Mouse (Mus musculus): ENCODE data around the gene Bcas1.
A peak's percentile ranks its signal among the peaks of the same experiment; 100 is the strongest.

Gene Bcas1

GRCm38 (mm10) chr2:170345410-170345793 lies 82.2 kb downstream of the Bcas1 start:
- peak; percentile 23 for DNase-seq

- no peak for DNase-seq
Observed at GRCm38 (mm10) chr2:170344502-170345409, 82.9 kb downstream of the Bcas1 start.

GRCm38 (mm10) chr2:170343819-170344317 lies 83.8 kb downstream of the Bcas1 start:
- no peak for DNase-seq

GRCm38 (mm10) chr2:170343133-170343818 lies 84.4 kb downstream of the Bcas1 start:
- peak; percentile 73 for DNase-seq

- no peak for DNase-seq
Observed at GRCm38 (mm10) chr2:170342312-170342830, 85.3 kb downstream of the Bcas1 start.

- DNase-seq: no peak
Observed at GRCm38 (mm10) chr2:170341179-170341578, 86.5 kb downstream of the Bcas1 start.

- DNase-seq: no peak
Observed at GRCm38 (mm10) chr2:170336266-170336760, 91.3 kb downstream of the Bcas1 start.

GRCm38 (mm10) chr2:170335168-170335567 lies 92.5 kb downstream of the Bcas1 start:
- DNase-seq: peak; percentile 27

GRCm38 (mm10) chr2:170331870-170332269 lies 95.8 kb downstream of the Bcas1 start:
- no peak for DNase-seq

GRCm38 (mm10) chr2:170330466-170330865 lies 97.2 kb downstream of the Bcas1 start:
- DNase-seq: no peak

- no peak for DNase-seq
Observed at GRCm38 (mm10) chr2:170329921-170330320, 97.7 kb downstream of the Bcas1 start.

GRCm38 (mm10) chr2:170323925-170324347 lies 103.7 kb downstream of the Bcas1 start:
- peak; percentile 66 for DNase-seq

- no peak for DNase-seq
Observed at GRCm38 (mm10) chr2:170322013-170322414, 105.6 kb downstream of the Bcas1 start.

- no peak for DNase-seq
Observed at GRCm38 (mm10) chr2:170321579-170321978, 106.1 kb downstream of the Bcas1 start.

GRCm38 (mm10) chr2:170319533-170320463 lies 107.8 kb downstream of the Bcas1 start:
- DNase-seq: no peak

GRCm38 (mm10) chr2:170318713-170319532 lies 108.7 kb downstream of the Bcas1 start:
- peak; percentile 78 for DNase-seq

GRCm38 (mm10) chr2:170316774-170317173 lies 110.9 kb downstream of the Bcas1 start:
- no peak for DNase-seq

GRCm38 (mm10) chr2:170316344-170316743 lies 111.3 kb downstream of the Bcas1 start:
- DNase-seq: no peak

- no peak for DNase-seq
Observed at GRCm38 (mm10) chr2:170310988-170311359, 116.7 kb downstream of the Bcas1 start.

GRCm38 (mm10) chr2:170310310-170310987 lies 117.2 kb downstream of the Bcas1 start:
- DNase-seq: no peak

GRCm38 (mm10) chr2:170308966-170309365 lies 118.7 kb downstream of the Bcas1 start:
- no peak for DNase-seq
